Mouse (Mus musculus): ENCODE data around the gene Ran.

Ran gene

DNA sequence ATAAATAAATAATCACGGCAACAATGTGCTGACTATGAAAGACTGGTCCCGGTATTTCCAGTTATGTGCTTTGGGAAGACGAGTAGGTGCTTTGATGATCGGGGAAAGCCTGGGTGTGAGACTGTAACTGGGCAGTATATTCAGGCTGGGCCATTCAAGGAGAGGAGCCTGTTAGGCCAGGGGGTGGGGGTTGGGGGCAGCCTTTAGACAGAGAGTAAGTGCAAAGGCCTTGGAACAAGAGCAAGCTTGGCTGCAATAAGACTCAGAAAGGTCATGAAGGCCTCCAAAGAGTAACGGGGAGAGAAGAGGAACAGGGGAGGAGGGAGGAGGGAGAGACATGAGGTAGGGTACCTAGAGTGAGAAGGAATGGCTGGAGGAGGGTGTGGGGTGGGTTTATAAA lies 4.3 kb upstream of the Ran start:
- no peak for DNase-seq (ENCODE audit: low spot score)

DNA sequence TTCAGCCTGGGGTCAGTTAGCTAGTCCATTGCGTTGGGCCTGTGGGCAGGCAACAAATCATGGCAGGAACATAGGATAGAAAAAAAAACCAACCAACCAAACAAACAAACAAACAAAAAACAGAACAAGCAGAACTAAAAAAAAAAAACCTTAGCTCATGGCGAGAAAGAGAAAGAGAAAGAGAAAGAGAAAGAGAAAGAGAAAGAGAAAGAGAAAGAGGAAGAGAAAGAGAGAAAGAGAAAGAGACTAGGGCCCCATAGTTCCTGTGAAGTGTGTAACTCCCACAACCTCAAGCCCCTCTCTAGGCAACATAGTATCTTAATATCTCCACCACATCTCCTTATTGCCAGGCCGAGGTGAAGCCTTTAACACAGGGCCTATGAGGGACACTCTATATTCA lies 3.5 kb upstream of the Ran start:
- DNase-seq (ENCODE audit: low spot score), result no peak

DNA sequence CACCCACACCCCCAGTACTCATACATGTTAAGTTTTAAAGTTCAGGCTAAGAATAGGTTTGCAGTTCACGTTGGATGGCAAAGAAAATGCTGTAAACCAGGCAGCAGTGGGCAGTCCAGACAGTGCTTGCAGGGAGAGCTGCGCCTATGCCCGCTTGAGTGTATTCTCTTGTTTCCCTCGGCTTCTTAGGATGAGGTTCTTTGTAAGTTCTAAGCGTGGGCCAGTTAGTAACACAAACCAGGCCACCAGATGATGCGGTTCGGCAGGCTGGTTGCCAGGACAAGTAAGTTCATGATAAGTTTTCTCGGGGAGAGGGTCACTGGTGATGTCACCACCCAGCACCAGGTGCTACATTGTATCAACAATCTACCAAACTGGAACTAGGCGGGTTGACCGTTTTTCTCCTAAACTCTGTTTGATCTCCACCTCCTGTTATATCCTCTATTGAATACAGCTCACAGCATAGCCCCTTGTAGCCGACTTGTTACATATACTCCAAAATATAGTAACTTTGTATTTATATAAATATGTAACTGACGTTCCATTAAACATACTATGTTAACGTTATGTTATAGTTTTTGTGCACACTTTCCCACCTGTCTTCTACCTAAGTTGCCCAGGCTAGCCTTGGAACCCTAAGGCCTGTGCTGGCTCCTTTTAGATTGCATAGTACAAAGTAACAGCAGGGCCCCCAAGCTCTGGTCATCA lies 933 bp upstream of the Ran start:
- no peak for DNase-seq (ENCODE audit: low spot score)

DNA sequence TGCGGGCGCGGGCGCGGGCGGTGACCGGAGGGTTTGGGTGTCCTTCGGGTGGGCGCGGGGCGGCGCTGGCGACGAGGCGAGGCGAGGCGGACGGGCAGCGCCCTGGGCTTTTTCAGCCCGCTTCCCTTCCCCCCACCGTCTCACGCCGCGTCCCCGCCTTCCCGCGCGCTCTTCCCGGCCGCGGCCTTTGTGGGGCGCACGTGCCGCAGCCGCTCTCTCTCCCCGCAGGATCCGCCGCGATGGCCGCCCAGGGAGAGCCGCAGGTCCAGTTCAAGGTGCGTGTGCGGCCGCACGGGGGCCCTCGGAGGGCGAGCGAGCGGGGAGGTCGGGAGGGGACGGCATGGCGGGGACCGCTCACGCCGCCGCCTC lies 415 bp downstream of the Ran start:
- no peak for DNase-seq (ENCODE audit: low spot score)

DNA sequence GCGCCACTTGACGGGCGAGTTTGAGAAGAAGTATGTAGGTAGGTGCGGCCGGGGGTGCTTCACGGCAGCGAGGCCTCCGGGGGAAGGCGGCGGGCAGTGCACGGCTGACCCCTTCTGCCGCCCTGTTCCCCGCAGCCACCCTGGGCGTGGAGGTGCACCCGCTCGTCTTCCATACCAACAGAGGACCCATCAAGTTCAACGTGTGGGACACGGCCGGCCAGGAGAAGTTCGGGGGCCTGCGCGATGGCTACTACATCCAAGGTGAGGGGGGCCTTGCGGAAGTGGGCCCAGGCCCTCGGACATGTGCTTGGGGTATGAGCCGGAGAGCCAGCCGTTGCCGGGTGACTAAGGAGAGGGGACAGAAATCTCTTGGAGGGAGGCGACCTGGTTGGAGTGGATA lies 862 bp downstream of the Ran start:
- no peak for DNase-seq (ENCODE audit: low spot score)

DNA sequence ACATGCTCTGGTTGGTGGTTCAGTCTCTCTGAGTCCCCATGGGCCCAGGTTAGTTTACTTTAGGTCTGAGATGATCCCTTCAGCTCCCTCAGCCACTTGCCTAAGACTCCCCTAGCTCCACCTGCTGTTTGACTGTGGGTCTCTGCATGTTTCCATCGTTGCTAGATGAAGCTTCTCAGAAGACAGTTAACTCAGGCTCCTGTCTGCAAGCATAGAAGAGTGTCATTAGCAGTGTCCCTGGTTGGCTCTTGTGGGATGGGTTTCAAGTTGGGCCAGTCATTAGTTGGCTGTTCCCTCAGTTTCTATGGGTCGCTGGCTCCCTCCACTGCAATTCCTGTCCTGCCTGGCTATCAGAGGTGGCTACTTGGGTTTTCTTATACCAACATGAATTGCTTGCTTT lies 5.2 kb downstream of the Ran start:
- DNase-seq (ENCODE audit: low spot score), result no peak

DNA sequence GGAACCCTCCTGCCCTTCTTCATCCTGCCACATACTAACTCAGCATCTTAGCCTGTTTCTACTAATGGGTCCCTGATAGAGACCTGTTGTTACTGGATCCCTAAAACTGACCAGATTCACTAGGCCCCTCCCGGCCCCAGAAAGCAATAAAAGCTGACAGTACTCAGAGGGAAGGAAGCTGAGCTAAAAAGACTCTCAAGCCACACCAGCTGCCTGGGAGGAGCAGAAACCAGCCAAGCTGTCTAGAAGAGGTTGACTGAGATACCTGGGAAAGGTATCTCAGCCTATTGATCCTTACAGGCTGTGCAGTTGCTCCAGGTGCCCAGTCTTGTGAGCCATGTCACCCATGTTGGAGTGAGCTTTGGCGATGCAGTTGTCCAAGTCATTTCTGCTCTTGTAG lies 5.9 kb downstream of the Ran start:
- DNase-seq (ENCODE audit: low spot score), result no peak

DNA sequence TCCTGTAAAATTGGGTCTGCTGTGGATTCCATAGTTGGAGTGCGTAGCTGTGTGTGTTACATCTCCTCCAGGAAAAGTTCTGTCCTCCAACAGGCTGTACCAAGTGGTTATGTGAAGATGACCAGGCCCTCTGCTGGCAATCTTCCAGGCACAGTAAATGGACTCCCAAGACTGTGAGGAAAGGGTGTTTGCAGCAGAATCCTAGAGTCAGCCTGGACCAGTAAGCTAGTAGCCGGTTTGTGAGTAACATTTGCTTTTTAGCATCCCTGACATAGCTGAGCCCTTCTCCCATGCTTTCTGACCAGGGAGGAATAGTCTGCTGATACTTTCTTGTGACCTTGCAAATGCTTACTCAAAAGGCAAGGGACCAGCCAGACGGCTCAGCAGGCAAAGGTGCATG lies 6.3 kb downstream of the Ran start:
- no peak for DNase-seq (ENCODE audit: low spot score)

DNA sequence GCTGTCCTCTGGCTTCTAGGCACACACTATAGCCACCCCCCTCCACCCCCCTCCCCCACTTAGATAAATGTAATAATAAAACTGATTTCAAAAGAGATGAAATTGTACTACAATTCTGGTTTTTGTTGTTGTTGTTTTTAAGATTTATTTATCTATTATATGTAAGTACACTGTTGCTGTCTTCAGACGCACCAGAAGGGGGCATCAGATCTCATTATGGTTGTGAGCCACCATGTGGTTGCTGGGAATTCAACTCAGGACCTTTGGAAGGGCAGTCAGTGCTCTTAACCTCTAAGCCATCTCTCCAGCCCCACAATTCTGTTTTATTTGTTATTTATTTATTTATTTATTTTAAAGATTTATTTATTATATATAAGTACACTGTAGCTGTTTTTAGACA lies 6.8 kb downstream of the Ran start:
- DNase-seq (ENCODE audit: low spot score), result no peak

DNA sequence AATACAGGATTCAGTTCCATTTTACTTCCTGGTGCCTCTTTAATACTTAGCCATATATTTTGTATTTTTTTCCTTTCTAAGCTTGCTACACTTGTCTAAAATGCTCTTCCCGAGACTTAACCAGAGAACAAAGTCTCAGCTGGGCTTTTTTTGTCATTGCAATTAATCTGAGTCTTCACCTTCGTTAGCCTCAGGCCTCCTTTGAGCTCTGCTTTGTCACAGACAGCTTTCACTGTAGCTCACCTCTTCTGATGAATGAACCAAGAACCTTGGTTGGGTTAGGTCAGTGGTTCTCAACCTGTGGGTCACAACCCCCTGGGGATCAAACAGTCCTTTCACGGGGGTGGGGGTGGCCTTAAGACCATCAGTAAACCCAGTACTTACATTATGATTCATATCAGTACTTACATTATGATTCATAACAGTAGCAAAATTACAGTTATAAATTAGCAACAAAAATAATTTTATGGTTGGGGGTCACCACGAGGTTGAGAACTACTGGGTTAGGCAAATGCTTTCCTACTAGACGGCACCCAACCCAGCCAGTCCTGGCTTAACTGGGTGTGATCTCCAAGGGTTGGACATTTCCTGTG lies 9.4 kb downstream of the Ran start:
- no peak for DNase-seq (ENCODE audit: low spot score)

DNA sequence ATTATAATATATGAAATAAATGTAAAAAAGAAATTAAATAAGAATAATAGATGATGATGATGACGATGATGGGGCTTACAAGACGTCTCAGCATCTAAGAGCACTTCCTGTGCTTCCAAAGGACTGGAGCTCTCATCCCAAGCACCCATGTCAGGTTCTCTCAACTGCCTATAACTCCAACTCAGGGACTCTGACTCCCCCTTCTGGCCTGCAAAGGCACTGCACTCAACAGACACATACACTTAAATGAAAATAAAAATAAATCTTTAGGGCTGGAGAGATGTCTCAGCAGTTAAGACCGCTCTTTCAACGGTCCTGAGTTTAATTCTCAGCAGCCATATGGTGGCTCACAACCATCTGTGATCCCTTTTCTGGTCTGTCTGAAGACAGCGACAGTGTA lies 16.8 kb downstream of the Ran start:
- no peak for DNase-seq (ENCODE audit: low spot score)

DNA sequence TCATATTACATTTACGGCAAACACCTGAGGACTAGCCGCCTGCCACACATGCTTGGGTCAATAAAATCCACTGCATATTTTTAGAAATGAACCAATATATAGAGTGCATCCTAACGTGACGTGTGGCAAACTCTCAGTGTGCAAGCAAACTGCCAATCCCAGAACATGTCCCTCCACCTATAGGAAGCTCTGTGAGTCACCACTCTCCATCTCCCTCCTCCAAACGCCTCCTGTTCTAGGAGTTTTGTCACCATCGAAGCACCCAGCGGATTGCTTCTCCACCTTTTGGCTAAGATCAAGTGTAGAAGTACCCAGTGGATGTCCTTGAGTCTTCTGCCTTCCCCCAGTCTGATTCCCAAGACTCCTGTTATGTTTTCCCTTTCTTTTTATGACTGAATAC lies 17.9 kb downstream of the Ran start:
- no peak for DNase-seq (ENCODE audit: low spot score)

DNA sequence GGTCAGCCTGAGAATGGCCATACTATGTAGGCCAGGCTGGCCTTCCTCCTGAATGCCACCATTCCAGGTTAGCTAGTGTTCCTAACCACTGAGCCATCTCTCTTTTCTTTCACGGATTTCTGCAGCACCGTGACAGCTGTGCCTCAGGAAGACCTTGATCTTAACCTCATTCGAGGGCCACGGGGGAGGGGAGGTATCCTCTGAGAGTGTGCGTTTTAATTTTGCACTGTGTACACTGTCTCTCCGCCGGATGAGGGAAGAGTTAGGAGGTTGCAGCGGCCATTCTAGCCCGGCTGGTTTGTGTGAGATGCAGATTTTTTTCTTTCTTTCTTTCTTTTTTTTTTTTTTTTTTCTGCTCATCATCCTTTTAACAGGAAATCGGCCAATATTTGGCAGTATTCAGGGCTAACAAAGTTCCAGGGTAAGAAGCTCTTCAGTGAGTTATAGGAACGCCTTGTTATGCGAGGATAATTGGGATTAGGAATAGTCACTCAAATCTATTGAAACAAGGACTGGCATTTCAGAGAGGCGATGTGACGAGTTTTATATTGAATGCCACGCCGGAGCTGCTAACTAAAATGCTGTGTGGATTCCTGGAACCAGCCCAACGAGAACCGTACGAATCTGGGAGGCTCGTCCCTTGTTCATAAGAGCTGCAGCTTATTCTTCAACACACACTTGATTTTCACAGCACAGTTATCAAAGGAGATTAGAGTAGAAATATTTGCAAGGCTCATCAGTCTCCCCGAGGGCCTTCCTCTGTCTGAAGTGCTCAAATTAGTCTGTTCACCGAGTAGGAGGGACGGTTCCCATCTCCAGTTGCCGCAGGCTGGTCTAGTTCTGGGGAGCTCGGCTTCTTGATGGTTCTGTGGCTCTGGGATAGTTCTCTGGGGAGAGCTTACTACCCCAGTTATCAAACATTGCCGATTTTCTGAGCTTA lies 26.0 kb downstream of the Ran start:
- DNase-seq (ENCODE audit: low spot score), result no peak

DNA sequence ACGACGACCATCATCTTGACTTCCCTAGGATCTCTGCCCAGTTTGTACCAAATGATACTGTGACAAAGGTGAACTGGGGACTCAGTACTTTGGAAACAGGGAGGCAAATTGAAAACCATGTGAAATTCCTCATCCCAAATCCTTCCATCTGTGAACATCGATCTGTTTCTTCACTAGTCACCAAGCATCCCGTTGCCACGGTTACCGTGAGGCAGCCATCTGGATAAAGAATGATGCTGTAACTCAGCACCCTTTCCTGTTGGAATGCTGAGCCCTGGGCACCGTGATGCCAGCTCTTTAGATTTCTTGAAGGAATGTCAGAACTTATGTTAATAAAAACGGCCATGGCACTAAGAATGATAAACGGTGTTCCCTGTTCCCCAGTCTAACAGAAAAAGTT lies 29.5 kb downstream of the Ran start:
- no peak for DNase-seq (ENCODE audit: low spot score)

DNA sequence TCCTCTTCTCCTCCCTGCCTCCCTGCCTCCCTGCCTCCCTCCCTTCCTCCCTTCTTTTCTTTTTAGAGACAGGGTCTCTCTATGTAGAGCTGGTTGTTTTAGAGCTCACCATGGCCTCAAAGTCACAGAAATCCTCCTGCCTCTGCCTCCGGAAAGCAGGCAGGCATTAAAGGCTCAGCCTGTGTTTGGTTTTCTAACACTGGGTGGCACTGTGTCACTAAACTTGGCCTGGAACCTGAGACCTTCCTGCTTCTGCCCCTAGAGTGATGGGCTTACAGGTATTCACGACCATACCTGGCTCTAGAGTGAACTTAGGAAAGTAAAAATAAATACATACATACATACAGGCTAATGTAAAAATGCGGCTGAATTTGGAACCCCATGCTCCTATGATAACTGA lies 32.0 kb downstream of the Ran start:
- no peak for DNase-seq (ENCODE audit: low spot score)

DNA sequence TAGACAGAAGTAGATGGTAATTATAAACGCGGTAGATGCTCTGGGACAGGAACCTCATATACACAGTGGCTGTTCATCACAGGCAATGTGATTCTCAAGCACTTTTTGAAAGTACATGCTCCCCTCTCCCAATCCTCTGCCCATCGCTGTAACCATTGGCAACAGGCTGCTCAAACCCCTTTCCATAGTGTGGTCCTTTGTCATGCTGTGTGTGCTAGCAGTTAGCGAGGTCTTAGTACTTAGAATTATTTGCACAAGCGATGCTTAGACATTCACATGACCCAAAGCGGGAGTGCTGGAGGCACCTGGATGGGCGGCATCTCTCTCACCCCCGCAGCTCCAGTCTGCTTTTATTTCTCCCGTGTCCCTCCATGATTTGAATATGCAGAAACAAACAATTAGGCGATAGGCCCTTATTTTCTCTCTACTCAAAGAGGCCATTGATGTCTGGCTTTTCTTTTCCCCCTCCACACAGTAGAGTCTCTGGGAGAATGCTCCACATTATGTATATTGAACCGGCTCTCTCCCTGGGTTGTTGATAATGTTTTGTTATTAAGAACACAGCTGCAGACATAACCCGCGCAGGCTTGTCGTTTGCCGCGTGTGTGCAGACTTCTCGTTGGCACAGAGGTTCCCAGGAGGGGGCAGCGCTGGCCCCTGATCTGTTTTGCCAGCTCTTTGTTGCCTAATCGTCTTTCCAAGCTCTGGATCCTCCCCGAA lies 32.9 kb downstream of the Ran start:
- DNase-seq (ENCODE audit: low spot score), result no peak

DNA sequence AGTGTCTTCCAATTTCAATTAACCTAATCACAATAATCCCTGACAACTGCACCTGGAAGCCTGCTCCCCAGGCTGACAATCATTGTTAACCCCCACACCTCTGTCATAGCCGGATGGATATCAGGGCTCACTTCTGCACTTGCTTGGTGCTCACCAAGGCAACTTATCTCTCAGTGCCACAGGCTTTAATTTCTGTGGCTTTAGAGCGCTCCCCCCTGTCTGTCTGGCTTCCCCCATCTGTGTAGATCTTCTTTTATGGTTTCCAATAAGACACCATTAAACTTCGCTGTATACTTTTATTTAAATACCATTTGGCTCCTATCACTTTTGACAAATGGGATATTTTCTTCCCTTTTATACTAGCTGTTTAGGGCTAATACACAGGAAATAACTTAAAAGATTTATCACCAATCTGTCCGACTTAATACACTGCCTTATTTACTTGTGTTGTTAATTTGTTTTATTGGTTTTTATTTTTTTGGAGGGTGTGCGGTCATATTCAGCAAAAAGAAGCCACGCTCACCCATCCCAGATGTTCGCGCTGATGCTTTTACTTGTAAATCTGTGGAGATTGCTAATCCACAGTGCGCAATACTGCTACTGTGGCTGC lies 34.9 kb downstream of the Ran start:
- no peak for DNase-seq (ENCODE audit: low spot score)

DNA sequence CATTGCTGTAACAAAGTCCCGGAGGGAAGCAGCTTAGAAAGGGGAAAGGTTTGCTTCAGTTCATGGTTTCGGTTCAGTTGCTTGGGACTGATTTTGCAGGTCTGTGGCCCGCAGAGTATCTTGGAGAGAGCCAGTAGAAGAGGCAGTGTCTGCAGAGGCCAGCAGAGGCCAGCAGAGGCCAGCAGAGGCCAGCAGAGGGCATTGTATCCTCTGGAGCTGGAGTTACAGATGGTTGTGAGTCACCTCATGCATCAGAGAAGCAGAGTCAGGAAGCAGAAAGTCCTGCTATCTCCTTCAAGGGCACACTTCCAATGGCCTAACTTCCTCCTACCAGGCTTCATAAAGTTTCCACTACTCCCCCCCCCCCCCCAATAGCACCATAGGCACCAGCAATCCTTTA lies 39.2 kb downstream of the Ran start:
- no peak for DNase-seq (ENCODE audit: low spot score)

DNA sequence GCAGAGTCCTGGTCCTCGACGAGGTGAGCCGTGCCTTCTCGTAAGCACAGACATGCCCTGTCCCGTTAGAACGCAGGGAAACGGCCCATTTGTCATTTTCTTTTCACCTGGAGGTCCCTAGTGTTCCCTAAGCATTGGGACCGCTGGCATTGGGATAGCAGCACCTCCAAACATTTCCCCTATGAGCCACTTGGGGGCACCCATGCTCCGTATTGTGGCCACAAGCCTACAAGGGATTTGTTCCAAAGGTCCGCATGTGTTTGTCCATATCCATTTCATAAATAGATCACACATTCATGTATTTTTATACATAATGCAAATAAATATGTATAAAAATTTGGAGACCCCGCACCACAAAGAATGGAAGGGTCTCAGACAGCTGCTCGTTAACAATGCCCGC lies 41.7 kb downstream of the Ran start:
- DNase-seq (ENCODE audit: low spot score), result no peak

DNA sequence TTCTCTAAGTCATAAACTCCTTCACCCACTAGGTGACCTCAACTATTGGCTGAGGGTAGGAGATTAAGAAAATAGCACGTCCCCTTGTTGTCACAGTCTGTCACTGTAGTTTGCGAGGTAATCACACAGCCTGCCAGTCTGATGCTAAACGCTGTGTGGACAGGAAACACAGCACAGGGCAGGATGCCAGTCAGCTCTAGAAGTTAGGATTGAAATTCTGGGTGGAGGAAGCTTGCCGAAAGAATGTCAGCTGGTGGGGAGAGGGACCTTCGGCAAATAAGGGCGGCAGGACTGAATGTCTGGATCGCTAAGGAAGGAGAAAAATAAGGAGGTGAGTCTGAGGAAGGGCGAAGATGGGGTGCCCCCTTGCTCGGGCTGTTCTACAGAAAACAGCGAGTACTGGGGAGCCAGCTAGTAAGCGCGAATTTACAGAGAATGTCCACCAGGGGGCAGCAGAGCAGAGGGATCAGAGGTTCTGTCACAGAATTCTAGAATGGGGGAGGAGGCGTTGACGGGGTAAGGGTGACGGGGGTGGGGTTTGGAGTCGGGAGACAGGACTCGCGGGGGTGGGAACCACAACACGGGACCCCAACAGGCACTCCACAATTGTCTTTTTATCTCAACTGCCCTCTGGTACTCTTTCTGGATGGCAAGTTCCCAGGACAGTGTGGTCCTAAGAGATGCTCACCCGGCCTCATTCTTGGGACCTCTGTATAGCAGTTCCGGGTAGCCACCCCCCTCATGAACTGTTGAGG lies 43.3 kb downstream of the Ran start:
- peak; percentile 10 for DNase-seq (ENCODE audit: low spot score)

DNA sequence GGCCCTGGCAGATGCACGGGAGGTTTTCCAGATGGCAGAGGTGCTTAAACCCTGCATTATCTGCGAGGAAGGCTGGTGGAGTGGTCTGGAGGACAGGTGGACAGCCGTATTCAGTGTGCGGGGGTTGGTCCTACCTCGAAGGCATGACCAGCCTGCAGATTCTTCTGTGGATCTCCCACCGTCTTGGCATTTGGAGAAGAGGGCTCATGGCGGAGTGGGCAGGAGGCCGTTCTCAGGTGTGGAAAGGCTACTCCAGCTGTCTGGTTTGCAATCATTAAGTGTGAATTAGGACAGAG lies 43.9 kb downstream of the Ran start:
- DNase-seq (ENCODE audit: low spot score), result no peak

DNA sequence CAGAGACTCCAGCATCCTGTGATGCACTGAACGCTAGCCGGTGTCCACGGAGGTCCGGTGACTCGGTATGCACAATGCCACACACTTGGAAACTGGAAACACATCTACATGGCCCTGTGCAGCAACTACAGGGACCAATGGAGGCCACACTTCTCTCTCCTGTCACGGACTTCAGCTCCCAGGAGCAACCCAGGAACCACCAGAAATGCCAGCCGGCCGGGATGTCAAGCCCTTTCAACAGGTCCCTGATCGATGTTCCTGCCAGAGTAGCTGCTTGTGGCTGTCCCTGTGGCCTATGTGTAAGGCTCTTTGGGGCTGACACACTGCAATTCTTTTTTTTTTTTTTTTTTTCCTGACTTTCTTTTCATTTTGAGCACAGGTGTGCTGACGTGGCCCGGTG lies 44.3 kb downstream of the Ran start:
- DNase-seq (ENCODE audit: low spot score), result no peak

All from ovary, adult 18-20 months (tissue).